Mouse (Mus musculus): ENCODE results near the gene Gpi1. TPM values are rescaled to one million over a fixed set of nuclear protein-coding genes. Genes with fewer than 3 reads are reported as not detected.

The Gpi1 gene
- polyA plus RNA-seq, 1 experiment from 2014 or later, result 395 TPM

- H3K27me3 ChIP-seq (ENCODE audit: low read depth, poor library complexity, severe bottlenecking), result no peaks in the 10 kb centered on the region
- no peak overlapping the region for H3K27ac ChIP-seq (replicated peaks)
- no peak for DNase-seq (ENCODE audit: low spot score)
- no peaks in the 10 kb centered on the region for H3K4me1 ChIP-seq
- no peaks in the 10 kb centered on the region for H3K9me3 ChIP-seq (replicated peaks)
- WGBS, result 91% methylated on average over 3 of the region's 3 CpGs
- peaks cover 77% of the 10 kb centered on the region for H3K36me3 ChIP-seq
- H3K4me3 ChIP-seq, result no peak overlapping the region
Observed at GRCm38 (mm10) chr7:34246870-34247499, 16.8 kb upstream of the Gpi1 start.

- DNase-seq (ENCODE audit: low spot score), result no peak
- WGBS, result 93% methylated on average over 11 of the region's 11 CpGs
- no peaks in the 10 kb centered on the region for H3K27me3 ChIP-seq (ENCODE audit: low read depth, poor library complexity, severe bottlenecking)
- H3K4me1 ChIP-seq, result no peaks in the 10 kb centered on the region
- no peaks in the 10 kb centered on the region for H3K9me3 ChIP-seq (replicated peaks)
- H3K4me3 ChIP-seq, result no peak overlapping the region
- peaks cover 82% of the 10 kb centered on the region for H3K36me3 ChIP-seq
- H3K27ac ChIP-seq (replicated peaks), result no peak overlapping the region
Observed at GRCm38 (mm10) chr7:34242176-34242575, 12.0 kb upstream of the Gpi1 start.

GRCm38 (mm10) chr7:34238086-34238485 is 8.0 kb upstream of the Gpi1 start:
- Histone ChIP-seq H3K4me1 (peaks cover 16% of the 10 kb centered on the region), H3K36me3 (peaks cover 63% of the 10 kb centered on the region), H3K9me3 (replicated peaks) (no peaks in the 10 kb centered on the region), H3K4me3 (no peak overlapping the region), H3K27me3 (ENCODE audit: low read depth, poor library complexity, severe bottlenecking) (no peaks in the 10 kb centered on the region), H3K27ac (replicated peaks) (no peak overlapping the region)
- WGBS, result 94% methylated on average over 5 of the region's 5 CpGs
- no peak for DNase-seq (ENCODE audit: low spot score)

- H3K9me3 ChIP-seq (replicated peaks), result no peaks in the 10 kb centered on the region
- H3K4me1 ChIP-seq, result peaks cover 23% of the 10 kb centered on the region
- 91% methylated on average over 5 of the region's 5 CpGs for WGBS
- H3K27ac ChIP-seq (replicated peaks), result no peak overlapping the region
- no peak overlapping the region for H3K4me3 ChIP-seq
- H3K36me3 ChIP-seq, result peaks cover 46% of the 10 kb centered on the region
- H3K27me3 ChIP-seq (ENCODE audit: low read depth, poor library complexity, severe bottlenecking), result no peaks in the 10 kb centered on the region
- DNase-seq (ENCODE audit: low spot score), result no peak
Observed at GRCm38 (mm10) chr7:34235602-34236001, 5.5 kb upstream of the Gpi1 start.

- WGBS, result 5% methylated on average over 17 of the region's 17 CpGs
- peak; percentile 36 for DNase-seq (ENCODE audit: low spot score)
Observed at GRCm38 (mm10) chr7:34234610-34235561, 4.8 kb upstream of the Gpi1 start.

GRCm38 (mm10) chr7:34233909-34234609 is 3.9 kb upstream of the Gpi1 start:
- H3K36me3 ChIP-seq, result peaks cover 31% of the 10 kb centered on the region
- WGBS, result under 1% methylated on average over 46 of the region's 46 CpGs
- peak; percentile 99 for DNase-seq (ENCODE audit: low spot score)
- peaks cover 37% of the 10 kb centered on the region for H3K4me1 ChIP-seq
- peak overlapping the region; percentile 90 for H3K27ac ChIP-seq (replicated peaks)
- no peaks in the 10 kb centered on the region for H3K27me3 ChIP-seq (ENCODE audit: low read depth, poor library complexity, severe bottlenecking)
- no peaks in the 10 kb centered on the region for H3K9me3 ChIP-seq (replicated peaks)
- peak overlapping the region; percentile 60 for H3K4me3 ChIP-seq

More at GRCm38 (mm10) chr7:34234610-34235561, 4.8 kb upstream of the Gpi1 start:
- Histone ChIP-seq H3K36me3 (peaks cover 40% of the 10 kb centered on the region), H3K9me3 (replicated peaks) (no peaks in the 10 kb centered on the region), H3K27ac (replicated peaks) (peak overlapping the region; percentile 90), H3K4me1 (peaks cover 29% of the 10 kb centered on the region), H3K4me3 (peak overlapping the region; percentile 60), H3K27me3 (ENCODE audit: low read depth, poor library complexity, severe bottlenecking) (no peaks in the 10 kb centered on the region)

- peaks cover 47% of the 10 kb centered on the region for H3K4me1 ChIP-seq
- H3K36me3 ChIP-seq, result peaks cover 29% of the 10 kb centered on the region
- no peaks in the 10 kb centered on the region for H3K27me3 ChIP-seq (ENCODE audit: low read depth, poor library complexity, severe bottlenecking)
- no peak for DNase-seq (ENCODE audit: low spot score)
- peak overlapping the region; percentile 90 for H3K27ac ChIP-seq (replicated peaks)
- peak overlapping the region; percentile 60 for H3K4me3 ChIP-seq
- 47% methylated on average over 7 of the region's 7 CpGs for WGBS
- no peaks in the 10 kb centered on the region for H3K9me3 ChIP-seq (replicated peaks)
Observed at GRCm38 (mm10) chr7:34232785-34233725, 2.9 kb upstream of the Gpi1 start.

- peak; percentile 71 for DNase-seq (ENCODE audit: low spot score)
- peaks cover 58% of the 10 kb centered on the region for H3K4me1 ChIP-seq
- no peaks in the 10 kb centered on the region for H3K27me3 ChIP-seq (ENCODE audit: low read depth, poor library complexity, severe bottlenecking)
- H3K4me3 ChIP-seq, result peak overlapping the region; percentile 77
- H3K27ac ChIP-seq (replicated peaks), result peak overlapping the region; percentile 93
- peaks cover 41% of the 10 kb centered on the region for H3K36me3 ChIP-seq
- under 1% methylated on average over 19 of the region's 19 CpGs for WGBS
- H3K9me3 ChIP-seq (replicated peaks), result no peaks in the 10 kb centered on the region
Observed at GRCm38 (mm10) chr7:34229691-34230111, 435 bp downstream of the Gpi1 start.

- H3K4me1 ChIP-seq, result peaks cover 55% of the 10 kb centered on the region
- peak overlapping the region; percentile 77 for H3K4me3 ChIP-seq
- WGBS, result 23% methylated on average over 5 of the region's 5 CpGs
- H3K9me3 ChIP-seq (replicated peaks), result no peaks in the 10 kb centered on the region
- H3K27me3 ChIP-seq (ENCODE audit: low read depth, poor library complexity, severe bottlenecking), result no peaks in the 10 kb centered on the region
- peak overlapping the region; percentile 93 for H3K27ac ChIP-seq (replicated peaks)
- H3K36me3 ChIP-seq, result peaks cover 46% of the 10 kb centered on the region
- no peak for DNase-seq (ENCODE audit: low spot score)
Observed at GRCm38 (mm10) chr7:34229153-34229552, 983 bp downstream of the Gpi1 start.

- no peak for DNase-seq (ENCODE audit: low spot score)
- Histone ChIP-seq H3K9me3 (replicated peaks) (no peaks in the 10 kb centered on the region), H3K27me3 (ENCODE audit: low read depth, poor library complexity, severe bottlenecking) (no peaks in the 10 kb centered on the region), H3K36me3 (peaks cover 51% of the 10 kb centered on the region), H3K27ac (replicated peaks) (peak overlapping the region; percentile 93), H3K4me3 (peak overlapping the region; percentile 77), H3K4me1 (peaks cover 51% of the 10 kb centered on the region)
- WGBS, result 75% methylated on average over 9 of the region's 9 CpGs
Observed at GRCm38 (mm10) chr7:34228641-34229040, 1.5 kb downstream of the Gpi1 start.

GRCm38 (mm10) chr7:34226846-34227245 is 3.3 kb downstream of the Gpi1 start:
- Histone ChIP-seq H3K4me1 (peaks cover 40% of the 10 kb centered on the region), H3K36me3 (peaks cover 69% of the 10 kb centered on the region), H3K27me3 (ENCODE audit: low read depth, poor library complexity, severe bottlenecking) (no peaks in the 10 kb centered on the region), H3K27ac (replicated peaks) (no peak overlapping the region), H3K9me3 (replicated peaks) (no peaks in the 10 kb centered on the region), H3K4me3 (no peak overlapping the region)
- WGBS, result 93% methylated on average over 12 of the region's 12 CpGs
- DNase-seq (ENCODE audit: low spot score), result no peak

- DNase-seq (ENCODE audit: low spot score), result no peak
- no peaks in the 10 kb centered on the region for H3K27me3 ChIP-seq (ENCODE audit: low read depth, poor library complexity, severe bottlenecking)
- H3K9me3 ChIP-seq (replicated peaks), result no peaks in the 10 kb centered on the region
- peaks cover 40% of the 10 kb centered on the region for H3K4me1 ChIP-seq
- WGBS, result 96% methylated on average over 8 of the region's 8 CpGs
- H3K4me3 ChIP-seq, result no peak overlapping the region
- H3K27ac ChIP-seq (replicated peaks), result no peak overlapping the region
- peaks cover 77% of the 10 kb centered on the region for H3K36me3 ChIP-seq
Observed at GRCm38 (mm10) chr7:34226086-34226485, 4.0 kb downstream of the Gpi1 start.

Data from midbrain, embryonic 10.5 days (tissue).